Mouse (Mus musculus) liver, adult 2 months (tissue): ENCODE data around the gene Eno2.

Experiments used
- CTCF ChIP-seq: fragments of 200-500 bp; IDR thresholded peaks from 2 replicates; pipeline ENCODE4 v1.5.1; 2011; ENCODE audit warnings: low read depth, low read length, control low read depth
- POLR2A ChIP-seq: fragments of 200-500 bp; IDR thresholded peaks from 2 replicates; pipeline ENCODE4 v1.6.1; 2011; ENCODE audit warnings: low read length, control low read depth; ENCODE audit not compliant: insufficient read depth; ENCODE audit errors: extremely low read depth

DNA sequence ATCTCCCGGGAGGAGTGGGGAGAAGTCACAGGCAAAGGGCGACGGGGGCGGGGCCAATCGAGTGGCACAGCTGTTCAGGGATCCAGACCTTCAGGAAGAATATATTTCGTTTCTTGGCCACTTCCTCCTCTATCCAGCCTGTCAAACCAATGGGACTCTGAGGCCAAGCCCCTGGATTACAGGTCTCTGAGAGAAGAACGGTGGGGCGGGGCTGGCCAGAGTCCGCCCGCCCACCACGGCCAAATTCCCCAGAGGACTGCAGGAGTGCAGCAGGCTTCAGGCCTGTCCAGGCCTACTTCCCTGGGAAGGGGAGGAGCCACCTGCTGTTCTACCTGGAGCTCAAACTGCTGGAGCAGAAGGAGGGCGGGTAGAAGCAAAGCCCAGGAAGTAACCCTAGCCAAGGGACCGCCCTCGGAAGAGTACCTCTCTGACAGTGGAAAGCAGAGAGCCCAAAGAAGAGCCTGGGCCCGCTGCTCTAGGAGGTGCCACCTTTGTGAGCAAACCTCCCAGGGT is 30.9 kb downstream of the Eno2 start, which contains the start of gene Ptpn6:
- TF ChIP-seq POLR2A, result 0 out of 2 replicates have a peak, but pooled peaks have one; percentile 48
- no peak for TF ChIP-seq CTCF
